Mouse (Mus musculus): Measurements from ENCODE around the gene Gpr160.
A peak's percentile ranks its signal among the peaks of the same experiment; 100 is the strongest.
"Not testable (repeated sequence)": the region's sequence is repeated elsewhere in the genome, so short reads cannot be mapped to it uniquely, and the experiment has no call there.

Gpr160 gene

DNA sequence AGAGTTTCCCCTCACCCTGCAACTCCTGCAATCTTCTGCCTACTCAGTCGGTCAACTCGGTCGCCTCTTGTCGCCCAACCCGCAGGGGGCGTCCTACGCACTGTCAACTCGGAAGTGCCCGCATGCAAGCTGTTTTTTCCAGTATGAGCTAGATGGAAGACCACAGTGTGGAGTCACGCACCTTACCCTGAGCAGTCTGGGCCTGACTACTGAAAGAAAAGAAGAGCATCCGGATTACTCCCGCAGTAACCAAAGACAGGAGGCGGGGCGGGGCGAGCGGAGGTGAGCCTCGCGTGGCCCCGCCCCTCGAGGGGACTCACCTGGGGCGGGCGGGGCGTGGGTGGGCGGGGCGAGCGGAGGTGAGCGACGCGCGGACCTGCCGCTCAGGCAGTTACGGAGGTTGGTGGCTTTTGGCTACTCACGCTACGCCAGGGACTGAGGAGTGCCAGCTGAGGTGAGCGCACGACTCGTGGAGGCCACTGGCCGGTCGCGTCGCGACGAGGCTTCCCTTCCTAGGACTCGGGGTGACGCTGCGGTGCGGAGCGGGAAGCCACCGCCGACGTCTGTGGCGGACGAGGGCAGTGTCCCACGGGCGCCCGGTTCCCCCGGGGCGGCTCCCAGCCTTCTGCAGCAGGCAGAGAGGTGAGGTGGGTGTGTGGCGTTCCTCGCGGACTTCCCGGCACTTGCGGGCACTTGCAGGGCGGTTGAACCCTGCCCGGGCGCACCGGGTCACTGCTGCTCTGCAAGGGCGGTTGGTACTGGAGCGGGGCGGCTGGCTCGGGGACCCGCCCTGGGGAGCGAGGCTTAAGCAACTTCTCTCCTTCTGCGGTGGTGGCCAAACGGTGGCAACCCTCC lies at the start of gene Gpr160:
TSS of gene Gpr160 (plus strand) at position 347 of the 855 bp plus-strand sequence.
- peak; percentile 68 to 76 for DNase-seq

DNA sequence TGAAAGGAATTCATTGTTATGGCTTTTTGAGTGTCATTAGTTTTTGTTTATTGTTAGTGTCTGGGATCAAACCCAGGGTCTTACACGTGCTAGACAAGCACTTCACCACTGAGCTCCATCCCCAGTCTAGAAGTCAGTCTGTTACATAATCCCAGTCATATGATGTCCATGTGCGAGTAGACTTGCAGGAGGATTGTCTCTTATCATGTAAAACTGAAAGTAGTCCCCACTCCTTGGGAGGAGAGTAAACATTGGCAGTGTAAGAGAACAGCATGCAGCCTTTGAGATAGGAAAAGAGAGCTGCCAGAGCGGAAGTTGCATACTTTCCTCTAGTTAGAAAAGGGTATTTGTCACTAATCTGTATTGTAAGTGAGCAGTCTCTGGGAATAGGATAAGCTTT lies 42.9 kb upstream of the Gpr160 start:
- no peak for DNase-seq

GRCm38 (mm10) chr3:30818630-30819125 lies 37.1 kb upstream of the Gpr160 start:
- DNase-seq, result no peak

GRCm38 (mm10) chr3:30822163-30822562 lies 33.6 kb upstream of the Gpr160 start:
- DNase-seq, result no peak

DNA sequence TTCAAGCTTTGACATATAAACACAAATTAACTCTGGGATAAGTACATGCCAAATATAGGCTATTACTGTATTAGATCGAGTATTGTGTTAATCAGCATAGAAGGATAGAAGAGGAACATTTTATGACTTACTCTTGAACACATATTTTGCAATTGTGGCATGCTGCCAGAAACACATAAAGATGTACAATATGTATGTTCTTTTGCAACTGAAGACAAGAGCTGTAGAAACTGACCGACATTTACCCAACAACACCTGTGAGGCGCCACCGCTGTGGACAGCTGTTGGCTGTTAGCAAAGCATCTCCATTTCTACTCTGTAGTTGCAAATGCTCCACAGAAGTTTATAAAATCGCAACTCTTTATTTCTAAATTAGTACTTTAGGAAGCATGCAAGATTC lies 29.7 kb upstream of the Gpr160 start:
- DNase-seq, result no peak

DNA sequence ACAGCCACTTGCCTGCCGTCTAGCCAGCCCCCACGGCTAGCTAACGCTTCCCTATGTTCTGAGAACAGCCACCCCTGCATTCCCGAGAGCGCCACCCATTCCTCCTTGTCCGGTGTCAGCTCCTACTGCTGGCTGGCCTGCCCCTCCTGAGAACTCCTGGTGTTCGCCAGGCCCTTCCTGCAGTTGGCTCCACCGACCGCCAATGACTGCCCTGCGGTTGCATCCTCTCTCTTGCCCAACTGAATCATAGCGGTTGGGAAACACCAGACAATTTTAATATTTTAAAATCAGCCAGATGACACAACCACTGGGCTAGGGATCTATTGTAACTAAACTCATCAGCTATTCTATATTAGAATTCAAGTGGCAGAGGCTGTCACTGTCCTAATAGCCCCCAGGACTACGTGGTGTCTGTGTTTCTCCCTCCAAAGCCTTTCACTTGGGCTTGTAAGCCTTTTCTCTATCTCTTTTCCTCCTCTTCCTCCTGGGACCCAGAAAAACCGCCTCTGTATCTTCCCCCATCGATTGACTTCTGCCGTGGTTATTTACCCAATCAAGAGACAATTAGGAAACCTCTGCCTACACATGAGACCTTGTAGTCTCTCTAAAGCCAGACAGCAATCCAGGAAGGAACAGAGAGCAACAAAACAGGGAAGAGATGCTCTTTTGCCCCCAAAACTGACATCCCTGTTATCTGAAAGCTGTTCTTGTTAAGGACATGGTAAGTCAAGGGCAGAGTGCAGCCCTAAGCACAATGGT lies 23.7 kb upstream of the Gpr160 start:
- no peak for DNase-seq

DNA sequence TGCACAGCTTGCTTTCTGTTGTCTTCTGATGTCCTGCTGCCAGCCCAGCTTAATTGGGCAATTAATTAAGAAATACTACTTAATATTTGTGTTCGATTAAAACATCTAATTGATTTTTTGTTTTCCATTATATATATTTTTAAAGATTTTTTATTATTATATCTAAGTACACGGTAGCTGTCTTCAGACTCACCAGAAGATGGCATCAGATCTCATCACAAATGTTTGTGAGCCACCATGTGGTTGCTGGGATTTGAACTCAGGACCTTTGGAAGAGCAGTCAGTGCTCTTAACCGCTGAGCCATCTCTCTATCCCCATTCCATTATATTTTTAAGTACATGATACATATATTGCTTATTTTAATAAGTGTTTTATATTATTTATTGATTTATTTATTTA lies 22.5 kb upstream of the Gpr160 start:
- no peak for DNase-seq

GRCm38 (mm10) chr3:30845755-30846154 lies 10.0 kb upstream of the Gpr160 start:
- no peak for DNase-seq

DNA sequence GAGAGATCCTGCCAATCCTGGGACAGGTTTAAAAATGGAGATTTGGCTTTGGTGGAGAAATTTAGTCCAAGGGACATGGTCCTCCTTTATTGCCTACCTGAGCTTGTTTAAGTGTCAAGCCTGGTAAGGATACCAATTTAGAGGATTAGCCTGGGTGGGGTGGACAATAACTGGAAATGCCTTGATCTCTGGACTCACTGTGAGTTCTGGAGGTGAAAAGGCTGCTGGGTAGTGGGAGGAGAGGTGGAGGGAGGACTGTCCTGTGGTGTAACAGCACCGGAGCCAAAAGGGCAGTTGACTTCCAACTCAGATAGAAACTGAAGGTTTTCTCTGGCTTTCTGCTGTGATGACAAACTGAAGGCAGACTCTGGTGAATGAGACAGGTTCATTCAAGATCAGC lies 8.3 kb upstream of the Gpr160 start:
- DNase-seq, result no peak

GRCm38 (mm10) chr3:30851422-30851821 lies 4.3 kb upstream of the Gpr160 start:
- no peak for DNase-seq

DNA sequence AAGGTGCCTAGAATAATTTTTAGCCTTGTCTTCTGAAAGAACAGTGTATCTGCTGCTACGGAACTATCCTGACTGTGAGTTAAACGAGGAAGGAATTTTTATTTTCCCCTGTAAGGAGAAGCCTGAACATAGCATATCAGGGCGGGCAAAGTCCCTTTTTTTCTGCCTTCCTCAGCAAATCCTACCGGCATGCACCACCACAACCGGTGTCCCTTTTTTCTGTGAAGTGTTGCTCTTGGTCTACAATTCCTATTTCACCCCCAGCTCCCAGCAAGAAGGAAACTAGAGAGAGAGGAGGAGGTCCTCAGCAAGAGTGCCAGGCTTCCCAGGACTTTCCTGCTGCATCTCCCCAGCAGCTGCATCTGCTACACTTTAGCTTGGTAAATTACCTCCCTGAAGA lies 2.2 kb upstream of the Gpr160 start:
- DNase-seq, result no peak

GRCm38 (mm10) chr3:30859599-30859998 lies 3.8 kb downstream of the Gpr160 start:
- not testable (repeated sequence) for DNase-seq

DNA sequence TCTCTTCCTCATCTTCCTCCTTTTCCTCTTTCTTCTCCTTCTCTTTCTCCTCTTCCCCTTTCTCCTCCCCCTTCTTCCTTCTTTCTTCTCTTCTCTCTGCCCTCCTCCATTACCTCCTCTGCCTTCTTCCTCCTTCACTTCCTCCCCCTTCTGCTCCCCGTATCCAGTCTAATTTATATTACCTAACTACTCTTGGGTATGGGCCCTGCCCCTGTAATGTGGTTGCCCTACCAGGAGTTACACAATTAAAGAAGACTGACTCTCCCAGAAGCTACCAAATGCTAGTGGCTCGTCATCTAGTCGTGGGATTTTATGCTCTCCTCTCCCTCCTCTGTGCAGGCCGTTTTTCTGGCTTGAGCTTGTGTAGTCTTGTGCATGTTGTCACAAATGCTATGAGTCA lies 5.0 kb downstream of the Gpr160 start:
- DNase-seq, result no peak

- no peak for DNase-seq
Measured at GRCm38 (mm10) chr3:30863712-30864435, 8.1 kb downstream of the Gpr160 start.

GRCm38 (mm10) chr3:30864640-30865039 lies 8.9 kb downstream of the Gpr160 start:
- no peak for DNase-seq

GRCm38 (mm10) chr3:30868176-30868575 lies 12.4 kb downstream of the Gpr160 start:
- DNase-seq, result no peak

GRCm38 (mm10) chr3:30868625-30869024 lies 12.9 kb downstream of the Gpr160 start:
- no peak for DNase-seq

DNA sequence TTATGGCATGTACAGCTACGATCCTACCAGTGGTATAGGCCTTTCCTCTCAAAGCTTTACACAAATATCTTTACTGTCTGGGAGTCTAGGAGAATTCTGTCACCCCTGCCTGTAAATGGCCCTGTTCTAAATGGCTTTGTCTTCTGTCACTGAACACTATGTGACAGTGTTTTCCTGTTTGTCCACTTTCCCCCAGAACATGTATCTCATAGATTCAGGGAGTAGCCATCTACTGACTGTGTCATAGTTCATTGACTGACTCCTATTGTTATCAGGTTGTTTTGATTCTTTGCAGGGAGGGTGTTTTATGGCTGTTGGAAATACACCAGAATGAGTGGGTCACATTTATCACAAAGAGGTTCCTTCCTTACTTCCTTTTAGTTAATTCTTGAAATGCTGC lies 14.2 kb downstream of the Gpr160 start:
- DNase-seq, result no peak

GRCm38 (mm10) chr3:30876709-30877108 lies 21.0 kb downstream of the Gpr160 start:
- DNase-seq, result no peak

GRCm38 (mm10) chr3:30887449-30887848 lies 31.7 kb downstream of the Gpr160 start:
- no peak for DNase-seq

DNA sequence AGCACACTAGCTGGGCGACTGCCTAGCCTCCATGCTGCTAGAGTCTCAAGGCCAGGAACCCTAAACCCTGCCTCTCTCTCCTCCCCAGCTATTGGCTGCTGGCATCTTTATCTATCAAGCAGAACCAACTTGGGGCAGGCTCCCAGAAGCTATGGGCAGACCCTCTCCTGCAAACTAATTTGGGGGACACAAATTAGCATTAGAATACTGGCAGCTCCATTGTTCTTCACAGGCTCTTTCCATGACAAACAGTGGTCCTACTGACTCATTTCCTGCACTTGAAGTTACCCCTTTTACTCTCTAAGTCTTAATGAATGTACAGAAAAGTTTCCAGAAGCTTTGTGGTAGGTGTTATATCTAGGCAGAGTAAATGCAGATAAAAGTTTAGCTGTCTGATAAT lies 33.3 kb downstream of the Gpr160 start:
- DNase-seq, result no peak

DNA sequence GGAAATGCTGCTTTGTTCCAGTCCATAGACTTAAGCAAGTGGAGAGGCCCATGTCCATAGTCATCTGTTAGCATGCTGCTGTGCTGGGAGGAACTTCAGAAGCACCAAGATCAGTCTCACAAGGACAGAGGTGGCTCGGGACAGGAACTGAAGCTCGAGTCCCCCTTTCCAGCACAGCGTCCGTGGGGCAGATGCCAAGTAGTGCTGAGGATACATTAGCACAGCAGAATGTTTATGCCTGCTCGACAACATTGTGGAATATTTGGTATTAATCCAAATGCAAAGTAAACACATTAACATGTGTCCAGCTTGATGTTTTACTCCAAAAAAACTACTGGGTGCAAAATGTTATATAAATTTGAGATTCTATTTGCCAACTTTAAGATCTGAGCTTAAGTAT lies 41.0 kb downstream of the Gpr160 start:
- no peak for DNase-seq

DNA sequence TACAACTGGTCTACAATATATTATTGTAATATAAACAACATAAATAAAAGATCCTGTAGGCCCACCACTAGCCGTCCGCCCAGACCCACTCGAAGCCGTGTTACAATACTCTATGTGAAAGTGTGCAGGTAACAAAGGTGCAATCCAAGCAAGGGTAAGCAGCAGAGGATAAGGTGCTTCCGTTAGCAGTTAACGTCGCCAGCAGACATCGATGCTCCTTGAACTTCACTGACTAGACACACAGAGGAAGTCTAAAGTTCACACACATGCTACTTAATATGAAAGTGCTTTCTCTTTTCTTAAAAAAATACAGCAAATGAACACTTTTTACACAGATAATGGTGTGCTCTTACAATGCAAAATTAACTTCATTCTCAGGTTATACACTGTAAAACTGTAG lies 43.7 kb downstream of the Gpr160 start:
- no peak for DNase-seq
